Mouse (Mus musculus) spleen, postnatal 4 days (tissue): ENCODE results near the gene Ap2s1.

ENCODE experiments used
- DNase-seq, 2 experiments: peaks; one replicate each; pipeline ENCODE4 v3.0.0; 2022; ENCODE audit warnings: low spot score in 2 of 2

Gene Ap2s1

GRCm38 (mm10) chr7:16793010-16793725 is 55.0 kb downstream of the Ap2s1 start:
- no peak for DNase-seq

- DNase-seq: no peak
Measured at GRCm38 (mm10) chr7:16794886-16795285, 56.7 kb downstream of the Ap2s1 start.
